7 mouse cellular contexts compared by ENCODE assay signal in the genomic region with DNA sequence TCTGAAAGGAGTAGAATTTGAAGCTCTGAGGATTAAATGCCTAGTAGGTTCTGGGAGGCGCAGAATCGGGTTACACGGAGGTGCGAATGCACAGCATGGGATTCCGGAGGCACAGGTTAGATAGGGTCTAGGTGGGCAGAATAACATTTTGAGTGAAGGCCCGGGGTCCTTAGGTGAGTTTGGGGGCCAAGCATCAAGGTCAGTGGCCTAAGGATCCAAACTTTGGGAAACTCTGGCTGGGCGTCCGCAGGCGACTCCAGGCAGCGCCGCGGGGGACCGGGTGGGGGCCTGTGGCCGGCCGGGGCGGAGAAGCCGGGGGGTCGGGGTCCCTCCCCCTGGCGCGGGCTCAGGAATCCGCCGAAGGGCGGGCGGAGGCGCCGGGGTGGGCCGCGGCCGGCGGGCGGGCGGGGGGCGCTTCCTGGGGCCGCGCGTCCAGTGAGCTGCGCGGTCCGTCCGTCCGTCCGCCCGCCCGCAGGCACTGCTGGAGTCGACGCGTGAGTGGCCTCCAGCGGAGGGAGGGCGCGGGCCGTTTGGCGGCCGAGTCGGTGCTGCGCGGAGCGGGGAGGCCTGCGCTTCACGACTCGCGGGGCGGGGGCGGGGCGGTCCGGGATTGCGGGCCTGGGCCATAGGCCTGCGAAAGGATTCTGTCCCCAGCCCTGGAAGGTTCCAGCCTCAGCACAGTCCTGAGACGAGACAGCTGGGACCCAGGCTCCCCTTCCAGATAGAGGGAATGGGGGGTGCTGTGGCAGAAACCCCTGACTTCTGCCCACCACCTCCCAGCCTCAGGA. TPM values are rescaled to one million over a fixed set of nuclear protein-coding genes. Genes with fewer than 3 reads are reported as not detected.
DNase-seq lines count a peak whose midpoint lies in the region; ATAC-seq and TF ChIP-seq lines count a peak whose summit lies in the region.

No protein-coding gene starts in this region.

- no peak for TF ChIP-seq POLR2A in cortical plate, adult 2 months (IDR thresholded peaks at IDR 0.05; ENCODE audit: extremely low read depth, insufficient read depth, low read length)

- peak overlapping the region; percentile 75 for H3K4me2 ChIP-seq in heart, embryonic 13.5 days
- H3K4me2 ChIP-seq in midbrain, embryonic 16.5 days (ENCODE audit: low read length) = peak overlapping the region; percentile 99

- peak overlapping the region; percentile 15; the same call in 1 of the 2 replicates for H3K27ac ChIP-seq in cortical plate, adult 2 months (ENCODE audit: insufficient read depth, low read length)
- peak overlapping the region; percentile 86 for H3K27ac ChIP-seq in heart, embryonic 13.5 days (replicated peaks)
- peak overlapping the region; percentile 97 for H3K27ac ChIP-seq in limb, embryonic 10.5 days
- peak overlapping the region; percentile 45 for H3K27ac ChIP-seq in midbrain, embryonic 16.5 days (ENCODE audit: low read length)

- H3K4me1 ChIP-seq in cortical plate, adult 2 months (ENCODE audit: control insufficient read depth, insufficient read depth, low read length) = peaks cover 3% of the 10 kb centered on the region; the same call in 1 of the 2 replicates
- peaks cover 24% of the 10 kb centered on the region for H3K4me1 ChIP-seq in heart, embryonic 13.5 days
- H3K4me1 ChIP-seq in limb, embryonic 10.5 days = peaks cover 38% of the 10 kb centered on the region
- peaks cover 12% of the 10 kb centered on the region for H3K4me1 ChIP-seq in midbrain, embryonic 16.5 days (ENCODE audit: control insufficient read depth, insufficient read depth, low read length)

- peak overlapping the region; percentile 92 for H3K9ac ChIP-seq in heart, embryonic 13.5 days
- H3K9ac ChIP-seq in midbrain, embryonic 16.5 days (ENCODE audit: low read depth, low read length) = peak overlapping the region; percentile 84

- H3K4me3 ChIP-seq in cortical plate, adult 2 months (ENCODE audit: insufficient read depth, low read length) = peak overlapping the region; percentile 35
- peak overlapping the region; percentile 69 for H3K4me3 ChIP-seq in heart, embryonic 13.5 days
- H3K4me3 ChIP-seq in limb, embryonic 10.5 days = peak overlapping the region; percentile 83
- H3K4me3 ChIP-seq in midbrain, embryonic 16.5 days (ENCODE audit: low read depth, low read length) = peak overlapping the region; percentile 62

- peaks cover 33% of the 10 kb centered on the region for H3K36me3 ChIP-seq in heart, embryonic 13.5 days
- peaks cover 40% of the 10 kb centered on the region for H3K36me3 ChIP-seq in limb, embryonic 10.5 days
- H3K36me3 ChIP-seq in midbrain, embryonic 16.5 days (ENCODE audit: control insufficient read depth, insufficient read depth, low read length) = peaks cover 3% of the 10 kb centered on the region; the same call in 1 of the 2 replicates

- DNase-seq in 3134 (ENCODE audit: extremely low read depth, insufficient read length, low spot score) (peak; percentile 72), 3T3-L1 (ENCODE audit: low read depth, low spot score) (peak; percentile 65)
- DNase-seq in limb, embryonic 10.5 days (ENCODE audit: low spot score) = peak; percentile 68
- DNase-seq in spleen, adult 12 weeks (ENCODE audit: low spot score) = no peak

- WGBS in heart, embryonic 13.5 days = 1% methylated on average over 46 of the region's 68 CpGs
- WGBS in limb, embryonic 10.5 days = 1% methylated on average over 68 of the region's 68 CpGs
- WGBS in midbrain, embryonic 16.5 days = under 1% methylated on average over 62 of the region's 68 CpGs

- ATAC-seq in heart, embryonic 13.5 days (ENCODE audit: extremely low read depth, insufficient number of reproducible peaks, low FRiP score, low TSS enrichment) = peak; percentile 34
- ATAC-seq in midbrain, embryonic 16.5 days = peak; percentile 72

- no peaks in the 10 kb centered on the region for H3K27me3 ChIP-seq in heart, embryonic 13.5 days (replicated peaks)
- H3K27me3 ChIP-seq in limb, embryonic 10.5 days (ENCODE audit: low read depth, poor library complexity, severe bottlenecking) = no peaks in the 10 kb centered on the region
- no peaks in the 10 kb centered on the region for H3K27me3 ChIP-seq in midbrain, embryonic 16.5 days (ENCODE audit: control insufficient read depth, insufficient read depth, low read depth, low read length)

- no peak for TF ChIP-seq CTCF in cortical plate, adult 2 months (IDR thresholded peaks at IDR 0.05; ENCODE audit: extremely low read depth, insufficient read depth, low read length)

- no peaks in the 10 kb centered on the region for H3K9me3 ChIP-seq in heart, embryonic 13.5 days
- no peaks in the 10 kb centered on the region for H3K9me3 ChIP-seq in limb, embryonic 10.5 days (replicated peaks)
- H3K9me3 ChIP-seq in midbrain, embryonic 16.5 days (replicated peaks; ENCODE audit: control insufficient read depth, low read length, poor library complexity, severe bottlenecking) = no peaks in the 10 kb centered on the region

RNA-seq across cellular contexts. Expression of a gene that starts 0.7 kb away (rescaled TPM):
- 24.5 and 27.1 TPM in 2 replicates for polyA plus RNA-seq in cortical plate, adult 2 months (2012; rRNA removed)
- polyA plus RNA-seq in heart, embryonic 13.5 days (2015; fragmentation: Nextera tagmentation; extraction: Ambion mirVana) = 74.0 and 80.7 TPM in 2 replicates
- polyA plus RNA-seq in limb, embryonic 10.5 days (2016; fragmentation: Nextera tagmentation; extraction: Ambion mirVana) = 85.6 and 99.7 TPM in 2 replicates
- polyA plus RNA-seq in midbrain, embryonic 16.5 days (2015; fragmentation: Nextera tagmentation; extraction: Ambion mirVana) = 34.1 and 35.3 TPM in 2 replicates

RNA-seq across cellular contexts. Expression of a gene that starts 6.2 kb away (rescaled TPM):
- 0.27 and 0.53 TPM in 2 replicates for polyA plus RNA-seq in cortical plate, adult 2 months (2012; rRNA removed)
- 0.56 and 1.7 TPM in 2 replicates for polyA plus RNA-seq in heart, embryonic 13.5 days (2015; fragmentation: Nextera tagmentation; extraction: Ambion mirVana)
- 1.6 and 1.9 TPM in 2 replicates for polyA plus RNA-seq in limb, embryonic 10.5 days (2016; fragmentation: Nextera tagmentation; extraction: Ambion mirVana)
- polyA plus RNA-seq in midbrain, embryonic 16.5 days (2015; fragmentation: Nextera tagmentation; extraction: Ambion mirVana) = 5.0 and 5.2 TPM in 2 replicates

RNA-seq across cellular contexts. Expression of a gene that starts 13.7 kb away (rescaled TPM):
- 38.6 and 39.5 TPM in 2 replicates for polyA plus RNA-seq in cortical plate, adult 2 months (2012; rRNA removed)
- 36.8 and 38.9 TPM in 2 replicates for polyA plus RNA-seq in heart, embryonic 13.5 days (2015; fragmentation: Nextera tagmentation; extraction: Ambion mirVana)
- polyA plus RNA-seq in limb, embryonic 10.5 days (2016; fragmentation: Nextera tagmentation; extraction: Ambion mirVana) = 38.2 and 40.4 TPM in 2 replicates
- 51.1 and 53.6 TPM in 2 replicates for polyA plus RNA-seq in midbrain, embryonic 16.5 days (2015; fragmentation: Nextera tagmentation; extraction: Ambion mirVana)

RNA-seq across cellular contexts. Expression of a gene that starts 14.1 kb away (rescaled TPM):
- 129 and 131 TPM in 2 replicates for polyA plus RNA-seq in cortical plate, adult 2 months (2012; rRNA removed)
- polyA plus RNA-seq in heart, embryonic 13.5 days (2015; fragmentation: Nextera tagmentation; extraction: Ambion mirVana) = 87.4 and 93.1 TPM in 2 replicates
- polyA plus RNA-seq in limb, embryonic 10.5 days (2016; fragmentation: Nextera tagmentation; extraction: Ambion mirVana) = 111 and 132 TPM in 2 replicates
- 159 and 178 TPM in 2 replicates for polyA plus RNA-seq in midbrain, embryonic 16.5 days (2015; fragmentation: Nextera tagmentation; extraction: Ambion mirVana)

RNA-seq across cellular contexts. Expression of a gene that starts 15.8 kb away (rescaled TPM):
- polyA plus RNA-seq in cortical plate, adult 2 months (2012; rRNA removed) = 1,356 and 1,455 TPM in 2 replicates
- 1,825 and 1,925 TPM in 2 replicates for polyA plus RNA-seq in heart, embryonic 13.5 days (2015; fragmentation: Nextera tagmentation; extraction: Ambion mirVana)
- 3,106 and 3,128 TPM in 2 replicates for polyA plus RNA-seq in limb, embryonic 10.5 days (2016; fragmentation: Nextera tagmentation; extraction: Ambion mirVana)
- polyA plus RNA-seq in midbrain, embryonic 16.5 days (2015; fragmentation: Nextera tagmentation; extraction: Ambion mirVana) = 3,571 and 3,575 TPM in 2 replicates

Comparison
In these comparisons a context has a peak if more than half of its experiments do, and no peak if none do; other contexts are left out.
1. H3K27ac ChIP-seq: peak in every context shown above with its lines; median percentile 97 in limb, embryonic 10.5 days; 86 in heart, embryonic 13.5 days; 45 in midbrain, embryonic 16.5 days; 15 in cortical plate, adult 2 months.